Comparison of ENCODE assay signal across 8 mouse cellular contexts in the genomic region with DNA sequence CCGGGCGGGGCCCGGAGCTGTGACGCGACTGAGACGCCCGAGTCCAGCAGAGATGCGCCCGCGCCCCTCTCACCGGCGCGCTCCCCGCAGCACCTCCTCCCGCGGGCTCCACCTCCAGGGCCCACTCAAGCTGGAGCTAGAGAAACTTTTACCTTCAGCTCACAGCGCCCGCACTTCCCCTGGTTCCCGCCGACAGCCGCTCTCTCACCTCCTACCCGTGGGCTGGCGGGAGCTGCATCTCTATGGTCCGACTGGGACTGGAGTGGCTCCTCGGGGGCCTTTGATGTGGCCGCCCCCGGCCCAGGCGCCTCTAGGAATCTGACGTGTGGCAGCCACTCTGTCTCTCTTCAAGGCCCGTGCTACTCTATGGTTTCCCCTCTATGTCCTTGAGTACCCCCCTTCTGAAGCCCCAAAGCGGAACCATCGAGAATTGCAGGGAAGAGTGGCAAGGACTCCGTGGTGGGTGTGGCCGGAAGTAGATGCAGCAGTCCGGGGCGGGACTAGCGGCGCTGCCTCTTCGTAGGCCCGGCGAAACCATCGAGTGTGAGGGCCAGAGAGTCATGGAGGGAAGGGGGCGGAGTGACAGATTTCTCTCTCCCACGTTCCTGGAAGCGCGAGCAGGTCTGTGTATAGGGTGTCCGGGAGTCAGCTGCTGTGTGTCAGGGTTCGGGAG. TPM values are rescaled to one million over a fixed set of nuclear protein-coding genes. Genes with fewer than 3 reads are reported as not detected.
DNase-seq lines count a peak whose midpoint lies in the region; ATAC-seq lines count a peak whose summit lies in the region.

Zfp142 (minus strand) TSS at position 474 of the 673 bp plus-strand sequence.
Bcs1l (plus strand) TSS at position 517 of the 673 bp plus-strand sequence.

- DNase-seq in Muller cell, postnatal 12 days (ENCODE audit: inconsistent ontology term) = peak; percentile 100
- DNase-seq in cerebellum, adult 9-11 months = peak; percentile 100
- peak; percentile 99 for DNase-seq in frontal cortex, adult 2 months (ENCODE audit: extremely low spot score in 1 of 2, low spot score in 1 of 2)
- DNase-seq in hindbrain, embryonic 11.5 days (ENCODE audit: low spot score) = peak; percentile 99
- DNase-seq in layer of hippocampus, postnatal 10 days (ENCODE audit: low spot score in 2 of 2) = peak; percentile 98
- peak; percentile 100 for DNase-seq in lung, postnatal 10 days
- peak; percentile 97 for DNase-seq in ovary, postnatal 36 days (ENCODE audit: low spot score)
- peak; percentile 99 for DNase-seq in thymus, postnatal 25 days

- peaks cover 7% of the 10 kb centered on the region; the same call in 1 of the 2 replicates for H3K36me3 ChIP-seq in hindbrain, embryonic 11.5 days (ENCODE audit: control insufficient read depth, insufficient read depth, low read length)

- H3K27me3 ChIP-seq in hindbrain, embryonic 11.5 days (ENCODE audit: control insufficient read depth, insufficient read depth, low read length) = no peaks in the 10 kb centered on the region

- under 1% methylated on average over 46 of the region's 48 CpGs for WGBS in hindbrain, embryonic 11.5 days

- H3K9me3 ChIP-seq in hindbrain, embryonic 11.5 days (ENCODE audit: control insufficient read depth, low read length) = no peaks in the 10 kb centered on the region

- peak within 1 kb of the TSS; percentile 51 for H3K27ac ChIP-seq in hindbrain, embryonic 11.5 days (ENCODE audit: low read depth, low read length)

- H3K4me3 ChIP-seq in hindbrain, embryonic 11.5 days (ENCODE audit: low read depth, low read length) = peak within 1 kb of the TSS; percentile 85

- H3K9ac ChIP-seq in hindbrain, embryonic 11.5 days (ENCODE audit: low read depth, low read length) = peak within 1 kb of the TSS; percentile 87

- peak; percentile 99 for ATAC-seq in hindbrain, embryonic 11.5 days (ENCODE audit: low FRiP score)

- peaks cover 5% of the 10 kb centered on the region for H3K4me1 ChIP-seq in hindbrain, embryonic 11.5 days (replicated peaks; ENCODE audit: control insufficient read depth, insufficient read depth, low read length)

- peak within 1 kb of the TSS; percentile 88 for H3K4me2 ChIP-seq in hindbrain, embryonic 11.5 days (replicated peaks; ENCODE audit: low read depth, low read length)

RNA-seq across cellular contexts. Expression of gene Zfp142, which starts in this region (rescaled TPM):
- 23.4 and 24.8 TPM in 2 replicates for polyA plus RNA-seq in frontal cortex, adult 2 months (2012; rRNA removed)
- polyA plus RNA-seq in hindbrain, embryonic 11.5 days (2014; fragmentation: Nextera tagmentation; extraction: Ambion mirVana) = 8.5 and 9.0 TPM in 2 replicates
- 10 to 100 TPM; 24.8 TPM for total RNA-seq in layer of hippocampus, postnatal 10 days (2021)

RNA-seq across cellular contexts. Expression of gene Bcs1l, which starts in this region (rescaled TPM):
- 26.4 and 31.5 TPM in 2 replicates for polyA plus RNA-seq in frontal cortex, adult 2 months (2012; rRNA removed)
- polyA plus RNA-seq in hindbrain, embryonic 11.5 days (2014; fragmentation: Nextera tagmentation; extraction: Ambion mirVana) = 19.8 and 20.8 TPM in 2 replicates
- total RNA-seq in layer of hippocampus, postnatal 10 days (2021) = 10 to 100 TPM; 20.6 to 21.5 TPM

Comparison
In these comparisons a context has a peak if more than half of its experiments do, and no peak if none do; other contexts are left out.
1. Peak in every context shown above with its lines: DNase-seq, ATAC-seq, H3K4me3 ChIP-seq and H3K27ac ChIP-seq.